Mouse (Mus musculus): ENCODE data around the gene Abcc6. TPM values are rescaled to one million over a fixed set of nuclear protein-coding genes. Genes with fewer than 3 reads are reported as not detected.

The Abcc6 gene
- total and polyA plus RNA-seq, 2 experiments from 2014 or later, result not detected

GRCm38 (mm10) chr7:45929688-45930087, 100.4 kb downstream of the Abcc6 start:
- no peak overlapping the region for H3K4me3 ChIP-seq (ENCODE audit: low read depth, low read length)
- TF ChIP-seq CTCF (IDR thresholded peaks at IDR 0.05; ENCODE audit: low read depth), result 0 out of 2 replicates have a peak, but pooled peaks have one; percentile 15
- TF ChIP-seq EP300 (IDR thresholded peaks at IDR 0.05; ENCODE audit: low read depth), result no peak
- no peaks in the 10 kb centered on the region for H3K36me3 ChIP-seq (replicated peaks; ENCODE audit: control insufficient read depth, insufficient read depth, low read length)
- no peak for ATAC-seq (ENCODE audit: insufficient read depth, low read depth)
- 0 out of 2 replicates have a peak, but pooled peaks cover 5% of the 10 kb centered on the region for H3K27me3 ChIP-seq (ENCODE audit: control insufficient read depth, insufficient read depth, low read length)
- H3K4me2 ChIP-seq (ENCODE audit: low read depth, low read length), result no peak overlapping the region
- WGBS, result 82% methylated on average over 1 of the region's 1 CpGs
- no peak overlapping the region for H3K9ac ChIP-seq (replicated peaks; ENCODE audit: low read depth, low read length)
- no peak for DNase-seq (ENCODE audit: low spot score)
- H3K4me1 ChIP-seq (ENCODE audit: control insufficient read depth, insufficient read depth), result no peaks in the 10 kb centered on the region
- H3K27ac ChIP-seq (ENCODE audit: low read depth), result no peak overlapping the region
- no peaks in the 10 kb centered on the region; the same call in 1 of the 2 replicates for H3K9me3 ChIP-seq (replicated peaks; ENCODE audit: control insufficient read depth, low read length)

DNA sequence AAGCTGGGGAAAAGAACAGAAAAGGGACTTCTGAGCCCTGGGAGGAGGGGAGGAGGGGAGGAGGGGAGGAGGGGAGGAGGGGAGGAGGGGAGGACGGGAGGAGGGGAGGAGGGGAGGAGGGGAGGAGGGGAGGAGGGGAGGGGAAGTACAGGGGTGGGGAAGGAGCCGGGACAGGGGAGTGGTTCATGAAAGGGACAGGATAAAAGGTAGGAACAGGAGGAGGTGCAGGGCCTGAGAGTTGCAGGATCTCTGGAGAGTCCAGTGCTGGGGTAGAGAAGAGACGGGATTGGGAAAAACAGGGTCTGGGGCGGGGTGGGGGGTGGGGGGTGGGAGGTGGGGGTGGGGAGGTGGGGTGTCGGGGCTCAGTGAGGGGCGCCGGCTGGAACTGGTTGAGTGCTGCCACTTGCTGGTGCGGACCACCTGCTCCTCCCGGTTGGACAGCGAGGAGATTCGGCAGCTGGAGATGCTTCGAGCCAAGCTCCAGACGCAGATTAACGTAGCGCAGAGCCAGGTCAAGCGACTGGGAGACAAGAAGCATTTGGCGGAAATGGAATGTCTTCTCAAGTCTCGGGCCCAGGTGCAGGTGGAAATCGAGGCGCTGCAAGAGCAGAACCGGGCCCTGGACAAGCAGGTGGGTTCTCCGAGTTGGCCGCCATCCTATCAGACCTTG, 101.3 kb downstream of the Abcc6 start:
- no peaks in the 10 kb centered on the region; the same call in 1 of the 2 replicates for H3K9me3 ChIP-seq (replicated peaks; ENCODE audit: control insufficient read depth, low read length)
- no peak overlapping the region for H3K9ac ChIP-seq (replicated peaks; ENCODE audit: low read depth, low read length)
- H3K4me2 ChIP-seq (ENCODE audit: low read depth, low read length), result no peak overlapping the region
- no peak overlapping the region for H3K27ac ChIP-seq (ENCODE audit: low read depth)
- DNase-seq (ENCODE audit: low spot score) (no peak), ATAC-seq (ENCODE audit: insufficient read depth, low read depth) (no peak)
- H3K4me1 ChIP-seq (ENCODE audit: control insufficient read depth, insufficient read depth), result no peaks in the 10 kb centered on the region
- TF ChIP-seq CTCF (IDR thresholded peaks at IDR 0.05; ENCODE audit: low read depth) (no peak), EP300 (IDR thresholded peaks at IDR 0.05; ENCODE audit: low read depth) (no peak)
- no peak overlapping the region for H3K4me3 ChIP-seq (ENCODE audit: low read depth, low read length)
- no peaks in the 10 kb centered on the region for H3K36me3 ChIP-seq (replicated peaks; ENCODE audit: control insufficient read depth, insufficient read depth, low read length)
- WGBS, result 21% methylated on average over 20 of the region's 23 CpGs
- 0 out of 2 replicates have a peak, but pooled peaks cover 5% of the 10 kb centered on the region for H3K27me3 ChIP-seq (ENCODE audit: control insufficient read depth, insufficient read depth, low read length)

GRCm38 (mm10) chr7:45924429-45924816, 105.7 kb downstream of the Abcc6 start:
- peak overlapping the region; percentile 65 for H3K4me2 ChIP-seq (ENCODE audit: low read depth, low read length)
- 0 out of 2 replicates have a peak, but pooled peaks cover 5% of the 10 kb centered on the region for H3K27me3 ChIP-seq (ENCODE audit: control insufficient read depth, insufficient read depth, low read length)
- H3K4me1 ChIP-seq (ENCODE audit: control insufficient read depth, insufficient read depth), result no peaks in the 10 kb centered on the region
- ATAC-seq (ENCODE audit: insufficient read depth, low read depth) (no peak), DNase-seq (ENCODE audit: low spot score) (no peak)
- TF ChIP-seq CTCF (IDR thresholded peaks at IDR 0.05; ENCODE audit: low read depth) (peak; percentile 18; the same call in 1 of the 2 replicates), EP300 (IDR thresholded peaks at IDR 0.05; ENCODE audit: low read depth) (no peak)
- no peaks in the 10 kb centered on the region for H3K9me3 ChIP-seq (replicated peaks; ENCODE audit: control insufficient read depth, low read length)
- peak overlapping the region; percentile 51 for H3K4me3 ChIP-seq (ENCODE audit: low read depth, low read length)
- H3K36me3 ChIP-seq (replicated peaks; ENCODE audit: control insufficient read depth, insufficient read depth, low read length), result no peaks in the 10 kb centered on the region
- 12% methylated on average over 14 of the region's 14 CpGs for WGBS
- peak overlapping the region; percentile 28; the same call in 1 of the 2 replicates for H3K9ac ChIP-seq (replicated peaks; ENCODE audit: low read depth, low read length)
- H3K27ac ChIP-seq (ENCODE audit: low read depth), result peak overlapping the region; percentile 90

DNA sequence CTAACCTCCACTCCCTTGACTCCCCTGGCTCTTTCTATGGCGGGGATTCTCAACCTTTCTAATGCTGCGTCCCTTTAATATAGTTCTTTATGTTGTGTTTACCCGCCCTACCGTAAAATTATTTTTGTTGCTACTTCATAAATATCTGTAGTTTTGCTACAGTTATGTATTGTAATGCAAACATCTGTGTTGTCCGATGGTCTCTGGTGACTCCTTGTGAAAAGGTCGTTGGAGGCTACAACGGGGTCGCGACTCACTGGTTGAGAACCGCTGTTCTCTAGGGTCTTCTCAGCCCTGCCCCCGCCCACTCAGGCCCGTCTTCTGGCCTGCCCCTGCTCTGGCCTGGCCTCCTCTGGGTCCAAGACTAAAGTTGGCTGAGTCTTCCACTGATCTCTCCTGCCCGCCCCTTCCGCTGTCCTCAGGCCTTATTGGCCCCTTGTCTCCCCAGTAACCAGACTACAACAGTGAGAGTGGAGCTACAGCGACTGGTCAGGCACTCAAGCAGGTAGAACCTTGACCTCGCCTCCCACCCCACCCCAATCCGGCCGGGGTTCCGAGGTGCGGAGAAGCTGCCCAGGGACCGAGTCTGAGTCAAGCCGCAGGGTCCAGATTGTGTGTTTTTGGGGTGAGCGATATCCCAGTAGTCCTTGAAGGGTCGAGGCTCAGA, 106.2 kb downstream of the Abcc6 start, which contains the start of gene Ccdc114:
TSS of gene Ccdc114 (plus strand) at position 311 of the 667 bp plus-strand sequence.
- peak within 1 kb of the TSS; percentile 65 for H3K4me2 ChIP-seq (ENCODE audit: low read depth, low read length)
- peak; percentile 80 for ATAC-seq (ENCODE audit: insufficient read depth, low read depth)

GRCm38 (mm10) chr7:45922928-45923761, 107.0 kb downstream of the Abcc6 start:
- H3K9me3 ChIP-seq (replicated peaks; ENCODE audit: control insufficient read depth, low read length), result no peaks in the 10 kb centered on the region
- H3K4me1 ChIP-seq (ENCODE audit: control insufficient read depth, insufficient read depth), result no peaks in the 10 kb centered on the region
- peak; percentile 86 for ATAC-seq (ENCODE audit: insufficient read depth, low read depth)
- H3K36me3 ChIP-seq (replicated peaks; ENCODE audit: control insufficient read depth, insufficient read depth, low read length), result 0 out of 2 replicates have a peak, but pooled peaks cover 3% of the 10 kb centered on the region
- H3K27me3 ChIP-seq (ENCODE audit: control insufficient read depth, insufficient read depth, low read length), result no peaks in the 10 kb centered on the region
- H3K4me3 ChIP-seq (ENCODE audit: low read depth, low read length), result peak overlapping the region; percentile 51
- 1% methylated on average over 37 of the region's 37 CpGs for WGBS
- peak; percentile 99 for DNase-seq (ENCODE audit: low spot score)
- TF ChIP-seq EP300 (IDR thresholded peaks at IDR 0.05; ENCODE audit: low read depth), result no peak; the same call in 1 of the 2 replicates
- TF ChIP-seq CTCF (IDR thresholded peaks at IDR 0.05; ENCODE audit: low read depth), result no peak
- peak overlapping the region; percentile 28; the same call in 1 of the 2 replicates for H3K9ac ChIP-seq (replicated peaks; ENCODE audit: low read depth, low read length)
- H3K27ac ChIP-seq (ENCODE audit: low read depth), result peak overlapping the region; percentile 90
- peak overlapping the region; percentile 65 for H3K4me2 ChIP-seq (ENCODE audit: low read depth, low read length)

More for the DNA sequence above, 106.2 kb downstream of the Abcc6 start, which contains the start of gene Ccdc114:
- TF ChIP-seq EP300 (IDR thresholded peaks at IDR 0.05; ENCODE audit: low read depth) (no peak), CTCF (IDR thresholded peaks at IDR 0.05; ENCODE audit: low read depth) (no peak)
- H3K4me1 ChIP-seq (ENCODE audit: control insufficient read depth, insufficient read depth), result no peaks in the 10 kb centered on the region
- H3K4me3 ChIP-seq (ENCODE audit: low read depth, low read length), result peak within 1 kb of the TSS; percentile 51
- DNase-seq (ENCODE audit: low spot score), result peak; percentile 90
- no peaks in the 10 kb centered on the region for H3K9me3 ChIP-seq (replicated peaks; ENCODE audit: control insufficient read depth, low read length)
- WGBS, result 5% methylated on average over 24 of the region's 24 CpGs
- peak within 1 kb of the TSS; percentile 90 for H3K27ac ChIP-seq (ENCODE audit: low read depth)
- 0 out of 2 replicates have a peak, but pooled peaks cover 3% of the 10 kb centered on the region for H3K36me3 ChIP-seq (replicated peaks; ENCODE audit: control insufficient read depth, insufficient read depth, low read length)
- H3K27me3 ChIP-seq (ENCODE audit: control insufficient read depth, insufficient read depth, low read length), result no peaks in the 10 kb centered on the region
- H3K9ac ChIP-seq (replicated peaks; ENCODE audit: low read depth, low read length), result peak within 1 kb of the TSS; percentile 28; the same call in 1 of the 2 replicates
